Mouse (Mus musculus) liver, adult 2 months (tissue): ENCODE results near the gene Iqcf3.

ENCODE experiments used
- CTCF ChIP-seq: fragments of 200-500 bp; IDR thresholded peaks from 2 replicates; pipeline ENCODE4 v1.5.1; 2011; ENCODE audit warnings: low read depth, low read length, control low read depth
- POLR2A ChIP-seq: fragments of 200-500 bp; IDR thresholded peaks from 2 replicates; pipeline ENCODE4 v1.6.1; 2011; ENCODE audit warnings: low read length, control low read depth; ENCODE audit not compliant: insufficient read depth; ENCODE audit errors: extremely low read depth

GRCm38 (mm10) chr9:106499667-106500066, 61.8 kb downstream of the Iqcf3 start, which contains the start of gene Iqcf1:
- TF ChIP-seq CTCF (no peak), POLR2A (no peak)
